Mouse (Mus musculus): ENCODE measurements at regions not wholly inside any gene's neighbourhood (a gene's known extent, or its start where the extent isn't known, plus 50 kb on each side); places are given as distances from the start of the nearest gene placed in this dataset.
A peak's percentile ranks its signal among the peaks of the same experiment; 100 is the strongest.

DNA sequence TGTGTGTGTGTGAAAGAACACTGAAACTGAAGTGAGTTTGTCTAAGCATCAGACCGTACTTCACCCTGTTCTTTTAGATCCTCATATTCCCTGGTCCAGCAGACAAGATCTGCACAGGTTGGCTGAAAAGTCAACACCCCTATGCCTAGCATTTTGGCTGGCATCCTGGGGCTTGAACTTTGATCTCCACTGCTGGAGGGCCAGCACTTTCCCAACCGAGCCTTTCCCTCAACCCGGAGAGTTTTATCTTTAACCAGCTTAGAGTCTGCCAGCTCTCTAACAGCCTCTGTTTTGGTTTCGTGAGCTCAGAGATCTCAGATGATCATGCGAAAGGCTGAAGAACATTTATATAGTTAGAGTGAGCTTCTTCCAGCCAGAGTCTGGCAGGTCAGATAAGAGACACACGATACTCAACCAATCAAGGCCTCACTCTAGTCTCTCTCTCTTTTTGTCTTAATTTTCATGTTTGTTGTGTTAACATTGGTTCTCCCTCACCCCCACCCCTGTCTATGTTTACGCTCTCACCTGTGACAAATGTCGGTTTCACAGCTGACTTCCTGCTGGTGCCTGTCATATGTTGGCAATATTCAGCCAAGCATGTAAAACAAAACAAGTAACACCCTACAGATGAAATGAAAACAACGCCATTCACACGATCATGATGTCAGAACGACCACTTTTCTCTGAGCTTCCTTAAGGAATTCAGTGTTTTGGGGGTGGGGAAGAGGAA lies 162.7 kb upstream of the Tenm3 start:
- Histone ChIP-seq H3K27ac (ENCODE audit: insufficient read depth, low read length) (no peak overlapping the region), H3K4me3 (ENCODE audit: insufficient read depth, low read length) (no peak overlapping the region), H3K4me1 (ENCODE audit: control insufficient read depth, insufficient read depth, low read length) (no peaks in the 10 kb centered on the region)
- TF ChIP-seq POLR2A (IDR thresholded peaks at IDR 0.05; ENCODE audit: low read depth, low read length) (no peak), CTCF (IDR thresholded peaks at IDR 0.05; ENCODE audit: borderline replicate concordance, insufficient read depth, low read length) (no peak)

DNA sequence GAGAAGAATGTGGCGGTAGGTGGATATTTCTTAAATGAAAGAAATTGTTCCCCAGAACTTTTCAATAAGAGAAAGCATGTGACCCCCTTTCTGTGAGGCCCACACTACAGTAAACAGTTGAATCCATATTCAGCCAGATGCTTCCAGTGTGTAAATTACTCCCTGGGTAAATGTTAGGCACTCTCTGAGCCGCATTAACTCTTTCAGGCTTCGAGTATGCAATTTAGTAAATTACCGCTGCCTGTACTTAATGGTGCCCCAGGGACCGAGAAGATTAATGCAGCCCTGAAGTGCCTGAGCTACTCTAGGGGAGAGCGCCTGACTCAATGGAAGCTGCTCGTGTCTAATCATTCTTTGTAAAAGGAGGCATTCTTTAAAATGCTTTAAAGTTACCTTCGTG lies 137.9 kb upstream of the Tenm3 start:
- H3K4me3 ChIP-seq (ENCODE audit: insufficient read depth, low read length): no peak overlapping the region
- TF ChIP-seq POLR2A (IDR thresholded peaks at IDR 0.05; ENCODE audit: low read depth, low read length): no peak
- no peak for TF ChIP-seq CTCF (IDR thresholded peaks at IDR 0.05; ENCODE audit: borderline replicate concordance, insufficient read depth, low read length)
- H3K27ac ChIP-seq (ENCODE audit: insufficient read depth, low read length): 0 out of 2 replicates have a peak overlapping the region, but pooled peaks have one; percentile 4
- H3K4me1 ChIP-seq (ENCODE audit: control insufficient read depth, insufficient read depth, low read length): no peaks in the 10 kb centered on the region

- no peaks in the 10 kb centered on the region for H3K4me1 ChIP-seq (ENCODE audit: control insufficient read depth, insufficient read depth, low read length)
- H3K27ac ChIP-seq (ENCODE audit: insufficient read depth, low read length): no peak overlapping the region
- no peak overlapping the region for H3K4me3 ChIP-seq (ENCODE audit: insufficient read depth, low read length)
- no peak for TF ChIP-seq CTCF (IDR thresholded peaks at IDR 0.05; ENCODE audit: borderline replicate concordance, insufficient read depth, low read length)
- TF ChIP-seq POLR2A (IDR thresholded peaks at IDR 0.05; ENCODE audit: low read depth, low read length): no peak
Observed at GRCm38 (mm10) chr8:48980755-48981154, 137.0 kb upstream of the Tenm3 start.

DNA sequence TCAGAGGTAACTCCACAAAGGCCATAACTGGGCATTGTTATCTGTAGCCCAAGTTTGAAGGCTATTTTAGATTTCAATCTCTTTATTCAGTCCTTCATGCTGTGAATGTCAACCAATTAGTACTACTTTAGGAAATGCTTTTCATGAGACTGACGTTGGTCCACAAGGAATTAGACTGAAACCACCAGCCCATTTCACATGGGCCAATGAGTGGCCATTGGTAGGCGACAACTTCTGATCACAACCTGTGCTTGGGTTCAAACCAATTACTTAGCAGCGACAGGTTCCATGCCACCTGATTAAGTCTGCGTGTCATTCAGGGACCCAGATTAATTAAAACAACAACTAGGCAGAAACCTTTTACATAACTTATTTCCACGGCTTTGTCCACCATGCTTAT lies 126.9 kb upstream of the Tenm3 start:
- Histone ChIP-seq H3K4me1 (ENCODE audit: control insufficient read depth, insufficient read depth, low read length) (no peaks in the 10 kb centered on the region), H3K4me3 (ENCODE audit: insufficient read depth, low read length) (no peak overlapping the region), H3K27ac (ENCODE audit: insufficient read depth, low read length) (no peak overlapping the region)
- TF ChIP-seq POLR2A (IDR thresholded peaks at IDR 0.05; ENCODE audit: low read depth, low read length) (no peak), CTCF (IDR thresholded peaks at IDR 0.05; ENCODE audit: borderline replicate concordance, insufficient read depth, low read length) (no peak)

DNA sequence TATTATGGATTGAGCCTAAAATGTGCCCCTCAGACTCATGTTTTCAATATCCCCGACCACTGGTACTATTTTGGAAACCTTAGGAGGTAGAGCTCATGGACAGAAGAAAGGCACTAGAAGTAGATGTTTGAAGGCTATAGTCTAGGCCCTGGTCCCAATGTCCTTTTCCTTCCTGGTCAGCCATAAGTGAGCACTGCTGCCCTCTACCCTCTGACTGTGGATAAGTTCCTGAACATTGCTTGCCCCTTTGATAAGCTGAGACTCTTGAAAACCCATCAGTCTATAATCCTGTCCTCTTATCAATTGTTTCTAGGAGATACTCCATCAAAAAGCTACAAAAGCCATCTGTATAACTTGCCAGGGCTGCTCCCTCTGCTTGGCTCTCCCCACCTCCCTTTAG lies 121.2 kb upstream of the Tenm3 start:
- H3K4me1 ChIP-seq (ENCODE audit: control insufficient read depth, insufficient read depth, low read length): no peaks in the 10 kb centered on the region
- no peak overlapping the region for H3K27ac ChIP-seq (ENCODE audit: insufficient read depth, low read length)
- no peak for TF ChIP-seq POLR2A (IDR thresholded peaks at IDR 0.05; ENCODE audit: low read depth, low read length)
- 0 out of 2 replicates have a peak, but pooled peaks have one; percentile 5 for TF ChIP-seq CTCF (IDR thresholded peaks at IDR 0.05; ENCODE audit: borderline replicate concordance, insufficient read depth, low read length)
- H3K4me3 ChIP-seq (ENCODE audit: insufficient read depth, low read length): no peak overlapping the region

- H3K4me1 ChIP-seq (ENCODE audit: control insufficient read depth, insufficient read depth, low read length): no peaks in the 10 kb centered on the region
- H3K27ac ChIP-seq (ENCODE audit: insufficient read depth, low read length): no peak overlapping the region
- no peak overlapping the region for H3K4me3 ChIP-seq (ENCODE audit: insufficient read depth, low read length)
- TF ChIP-seq CTCF (IDR thresholded peaks at IDR 0.05; ENCODE audit: borderline replicate concordance, insufficient read depth, low read length) (no peak), POLR2A (IDR thresholded peaks at IDR 0.05; ENCODE audit: low read depth, low read length) (no peak)
Observed at GRCm38 (mm10) chr8:48957614-48958013, 113.9 kb upstream of the Tenm3 start.

GRCm38 (mm10) chr8:48951412-48951811 lies 107.7 kb upstream of the Tenm3 start:
- Histone ChIP-seq H3K4me3 (ENCODE audit: insufficient read depth, low read length) (no peak overlapping the region), H3K4me1 (ENCODE audit: control insufficient read depth, insufficient read depth, low read length) (no peaks in the 10 kb centered on the region), H3K27ac (ENCODE audit: insufficient read depth, low read length) (no peak overlapping the region)
- TF ChIP-seq CTCF (IDR thresholded peaks at IDR 0.05; ENCODE audit: borderline replicate concordance, insufficient read depth, low read length) (no peak), POLR2A (IDR thresholded peaks at IDR 0.05; ENCODE audit: low read depth, low read length) (no peak)

GRCm38 (mm10) chr8:48944177-48944576 lies 100.4 kb upstream of the Tenm3 start:
- TF ChIP-seq POLR2A (IDR thresholded peaks at IDR 0.05; ENCODE audit: low read depth, low read length) (no peak), CTCF (IDR thresholded peaks at IDR 0.05; ENCODE audit: borderline replicate concordance, insufficient read depth, low read length) (no peak)
- H3K27ac ChIP-seq (ENCODE audit: insufficient read depth, low read length): no peak overlapping the region
- no peaks in the 10 kb centered on the region for H3K4me1 ChIP-seq (ENCODE audit: control insufficient read depth, insufficient read depth, low read length)
- no peak overlapping the region for H3K4me3 ChIP-seq (ENCODE audit: insufficient read depth, low read length)

- no peak overlapping the region for H3K27ac ChIP-seq (ENCODE audit: insufficient read depth, low read length)
- no peak overlapping the region for H3K4me3 ChIP-seq (ENCODE audit: insufficient read depth, low read length)
- no peaks in the 10 kb centered on the region for H3K4me1 ChIP-seq (ENCODE audit: control insufficient read depth, insufficient read depth, low read length)
- TF ChIP-seq CTCF (IDR thresholded peaks at IDR 0.05; ENCODE audit: borderline replicate concordance, insufficient read depth, low read length) (no peak), POLR2A (IDR thresholded peaks at IDR 0.05; ENCODE audit: low read depth, low read length) (no peak)
Observed at GRCm38 (mm10) chr8:48937144-48937543, 93.4 kb upstream of the Tenm3 start.

DNA sequence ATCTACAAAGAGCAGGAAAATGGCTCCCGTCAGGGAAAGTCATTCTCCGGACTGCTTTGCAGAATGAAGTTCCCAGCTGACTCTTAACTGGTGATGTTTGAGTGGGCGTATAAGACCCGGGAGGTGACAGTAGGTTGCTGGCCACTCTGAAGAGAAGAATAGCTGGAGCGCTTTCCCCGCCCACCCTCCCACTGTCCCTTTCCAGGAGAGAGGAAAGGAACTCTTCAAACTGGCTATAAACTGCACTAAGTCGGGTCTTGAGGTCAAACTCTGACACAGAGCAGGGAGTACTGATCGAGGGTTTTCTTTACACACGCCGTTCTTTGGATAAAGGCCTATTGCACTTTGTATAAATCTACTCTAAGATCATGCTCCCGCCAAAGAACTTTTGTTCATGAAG lies 83.4 kb upstream of the Tenm3 start:
- H3K4me1 ChIP-seq (ENCODE audit: control insufficient read depth, insufficient read depth, low read length): no peaks in the 10 kb centered on the region
- H3K27ac ChIP-seq (ENCODE audit: insufficient read depth, low read length): no peak overlapping the region
- TF ChIP-seq CTCF (IDR thresholded peaks at IDR 0.05; ENCODE audit: borderline replicate concordance, insufficient read depth, low read length) (no peak), POLR2A (IDR thresholded peaks at IDR 0.05; ENCODE audit: low read depth, low read length) (no peak)
- H3K4me3 ChIP-seq (ENCODE audit: insufficient read depth, low read length): no peak overlapping the region
